Mouse (Mus musculus) kidney, adult 2 months (tissue): ENCODE results near the gene Hoxa9.

Source experiments
- CTCF ChIP-seq: fragments of 200-500 bp; conservative IDR thresholded peaks from 2 replicates; pipeline ENCODE4 v1.5.1; 2011; ENCODE audit warnings: low read depth, mild to moderate bottlenecking, control low read depth, low read length, moderate library complexity, mixed read lengths; ENCODE audit not compliant: insufficient read depth, insufficient read length
- POLR2A ChIP-seq: fragments of 200-500 bp; IDR thresholded peaks from one replicate; pipeline ENCODE4 v1.6.1; 2011; ENCODE audit warnings: low read depth, low read length, control low read depth

GRCm38 (mm10) chr6:52197271-52197670 is 33.6 kb downstream of the Hoxa9 start:
- TF ChIP-seq POLR2A (no peak), CTCF (peak; percentile 66)
